Mouse (Mus musculus) testis, adult 2 months (tissue): Measurements from ENCODE around the gene H13.

Source experiments
- CTCF ChIP-seq: fragments of 200-500 bp; IDR thresholded peaks from 2 replicates; pipeline ENCODE4 v1.5.1; 2012; ENCODE audit warnings: low read depth, mild to moderate bottlenecking, inconsistent platforms, low read length, moderate library complexity; ENCODE audit not compliant: control insufficient read depth, insufficient read depth, insufficient replicate concordance
- POLR2A ChIP-seq: fragments of 200-500 bp; IDR thresholded peaks from 2 replicates; pipeline ENCODE4 v1.6.1; 2012; ENCODE audit warnings: low read depth, mild to moderate bottlenecking, inconsistent platforms, low read length, moderate library complexity; ENCODE audit not compliant: control insufficient read depth

- TF ChIP-seq CTCF (no peak), POLR2A (no peak)
Measured at GRCm38 (mm10) chr2:152704256-152704605, 35.0 kb downstream of the H13 start.
